Mouse (Mus musculus): Measurements from ENCODE around the gene C8g. TPM values are rescaled to one million over a fixed set of nuclear protein-coding genes. Genes with fewer than 3 reads are reported as not detected.

Gene C8g
- total and polyA plus RNA-seq, 3 experiments, result 2.3 to 5.1 TPM; not detected in 1

- peak; percentile 75 for TF ChIP-seq NELFE (IDR thresholded peaks at IDR 0.05; ENCODE audit: low read depth, low read length)
- TF ChIP-seq MAFK (IDR thresholded peaks at IDR 0.05; ENCODE audit: borderline replicate concordance, low read depth, low read length), result no peak
- TF ChIP-seq USF1 (IDR thresholded peaks at IDR 0.05; ENCODE audit: low read depth, low read length), result peak; percentile 73; the same call in 1 of the 2 replicates
Measured at GRCm38 (mm10) chr2:25460551-25461309, 40.8 kb downstream of the C8g start, which contains the start of gene Paxx (continued).

- Histone ChIP-seq H3K9ac (ENCODE audit: control insufficient read depth, low read depth, low read length, poor library complexity, severe bottlenecking) (peak overlapping the region; percentile 79), H3K36me3 (ENCODE audit: control insufficient read depth in 1 of 2, insufficient read depth in 2 of 2, low read length in 2 of 2) (no peaks in the 10 kb centered on the region), H3K27me3 (ENCODE audit: control insufficient read depth in 1 of 2, insufficient read depth in 2 of 2, low read length in 2 of 2) (no peaks in the 10 kb centered on the region), H3K9me3 (replicated peaks; ENCODE audit: insufficient read depth, low read length) (no peaks in the 10 kb centered on the region), H3K4me3 (ENCODE audit: control insufficient read depth in 1 of 2, insufficient read depth in 1 of 2, low read depth in 2 of 2, low read length in 2 of 2) (peak overlapping the region; percentile 77 to 84), H3K27ac (ENCODE audit: control insufficient read depth, low read depth, low read length) (peak overlapping the region; percentile 83), H3K4me1 (ENCODE audit: control insufficient read depth in 1 of 2, insufficient read depth in 2 of 2, low read length in 2 of 2) (peaks cover 4 to 11% of the 10 kb centered on the region in 2 experiments; a peak in 3 of 4 replicates), H3K79me2 (ENCODE audit: control insufficient read depth, insufficient read depth, low read length, poor library complexity) (peaks cover 8% of the 10 kb centered on the region; the same call in 1 of the 2 replicates)
- TF ChIP-seq MAZ (IDR thresholded peaks at IDR 0.05; ENCODE audit: low read depth, low read length) (no peak), MXI1 (IDR thresholded peaks at IDR 0.05; ENCODE audit: low read depth, low read length) (no peak), RAD21 (IDR thresholded peaks at IDR 0.05; ENCODE audit: low read depth, low read length) (no peak), USF2 (IDR thresholded peaks at IDR 0.05; ENCODE audit: borderline replicate concordance in 1 of 2, insufficient read depth in 1 of 2, low read depth in 1 of 2, low read length in 2 of 2) (no peak), ETS1 (IDR thresholded peaks at IDR 0.05; ENCODE audit: low read depth, low read length) (no peak), GABPA (IDR thresholded peaks at IDR 0.05; ENCODE audit: low read depth, low read length) (no peak), SIN3A (IDR thresholded peaks at IDR 0.05; ENCODE audit: low read length) (no peak), TBP (IDR thresholded peaks at IDR 0.05; ENCODE audit: low read depth, low read length) (no peak), ZMIZ1 (IDR thresholded peaks at IDR 0.05; ENCODE audit: low read depth, low read length) (no peak), MYB (IDR thresholded peaks at IDR 0.05; ENCODE audit: low read depth, low read length) (no peak), E2F4 (IDR thresholded peaks at IDR 0.05; ENCODE audit: borderline replicate concordance, low read depth, low read length) (no peak), EP300 (IDR thresholded peaks at IDR 0.05; ENCODE audit: low read depth in 1 of 2, low read length in 2 of 2) (no peak), TCF12 (IDR thresholded peaks at IDR 0.05; ENCODE audit: low read depth, low read length) (no peak), CHD2 (IDR thresholded peaks at IDR 0.05; ENCODE audit: low read length) (no peak), POLR2AphosphoS2 (IDR thresholded peaks at IDR 0.05; ENCODE audit: low read length) (no peak), BHLHE40 (IDR thresholded peaks at IDR 0.05; ENCODE audit: borderline replicate concordance, low read depth, low read length) (no peak), RCOR1 (IDR thresholded peaks at IDR 0.05; ENCODE audit: low read depth, low read length) (no peak), MYC (IDR thresholded peaks at IDR 0.05; ENCODE audit: low read depth, low read length) (no peak)
- DNase-seq (ENCODE audit: low read depth, low spot score), result peak; percentile 56
Measured at GRCm38 (mm10) chr2:25460135-25460534, 41.4 kb downstream of the C8g start.

Measured in MEL (cell line).